Mouse (Mus musculus): Measurements from ENCODE around the gene Rasgef1b. TPM values are rescaled to one million over a fixed set of nuclear protein-coding genes. Genes with fewer than 3 reads are reported as not detected.

Rasgef1b gene
- polyA plus RNA-seq, 1 experiment from 2014 or later, result 7.8 TPM

DNA sequence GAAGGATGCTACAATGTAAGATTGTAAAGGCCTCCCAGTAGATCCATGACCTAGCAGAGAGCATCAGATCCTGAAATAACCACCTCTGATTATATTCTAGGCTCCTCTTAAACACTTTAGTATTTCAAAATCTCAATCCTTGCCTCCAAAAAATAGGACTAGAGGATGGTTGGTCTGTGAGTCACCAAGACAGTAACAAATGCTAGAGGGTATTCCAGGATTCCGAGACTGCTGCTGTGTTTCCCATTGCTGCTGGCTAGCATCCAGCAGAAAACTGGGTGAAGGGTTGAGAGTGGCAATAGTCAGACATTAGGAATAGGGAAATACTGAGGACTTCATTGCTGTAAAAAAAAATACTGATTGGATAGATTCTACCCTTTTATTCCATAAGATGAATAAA is 457.3 kb downstream of the Rasgef1b start:
- Histone ChIP-seq H3K4me2 (replicated peaks; ENCODE audit: low read depth, low read length) (no peak overlapping the region), H3K4me3 (ENCODE audit: low read length) (no peak overlapping the region), H3K36me3 (ENCODE audit: insufficient read depth, low read length) (no peaks in the 10 kb centered on the region), H3K4me1 (ENCODE audit: insufficient read depth, low read length) (no peaks in the 10 kb centered on the region), H3K9me3 (ENCODE audit: low read length) (no peaks in the 10 kb centered on the region), H3K27me3 (ENCODE audit: insufficient read depth, low read length) (no peaks in the 10 kb centered on the region), H3K9ac (replicated peaks; ENCODE audit: low read length) (no peak overlapping the region), H3K27ac (ENCODE audit: low read length) (no peak overlapping the region)
- 68% methylated on average over 1 of the region's 1 CpGs for WGBS
- ATAC-seq (ENCODE audit: low FRiP score, low TSS enrichment), result no peak

- no peaks in the 10 kb centered on the region for H3K9me3 ChIP-seq (ENCODE audit: low read length)
- no peaks in the 10 kb centered on the region for H3K36me3 ChIP-seq (ENCODE audit: insufficient read depth, low read length)
- no peak overlapping the region for H3K4me2 ChIP-seq (replicated peaks; ENCODE audit: low read depth, low read length)
- WGBS, result 75% methylated on average over 2 of the region's 2 CpGs
- H3K4me1 ChIP-seq (ENCODE audit: insufficient read depth, low read length), result no peaks in the 10 kb centered on the region
- no peak overlapping the region for H3K9ac ChIP-seq (replicated peaks; ENCODE audit: low read length)
- ATAC-seq (ENCODE audit: low FRiP score, low TSS enrichment), result no peak
- H3K4me3 ChIP-seq (ENCODE audit: low read length), result no peak overlapping the region
- H3K27ac ChIP-seq (ENCODE audit: low read length), result no peak overlapping the region
- H3K27me3 ChIP-seq (ENCODE audit: insufficient read depth, low read length), result no peaks in the 10 kb centered on the region
Measured at GRCm38 (mm10) chr5:99269131-99269530, 459.7 kb downstream of the Rasgef1b start.

DNA sequence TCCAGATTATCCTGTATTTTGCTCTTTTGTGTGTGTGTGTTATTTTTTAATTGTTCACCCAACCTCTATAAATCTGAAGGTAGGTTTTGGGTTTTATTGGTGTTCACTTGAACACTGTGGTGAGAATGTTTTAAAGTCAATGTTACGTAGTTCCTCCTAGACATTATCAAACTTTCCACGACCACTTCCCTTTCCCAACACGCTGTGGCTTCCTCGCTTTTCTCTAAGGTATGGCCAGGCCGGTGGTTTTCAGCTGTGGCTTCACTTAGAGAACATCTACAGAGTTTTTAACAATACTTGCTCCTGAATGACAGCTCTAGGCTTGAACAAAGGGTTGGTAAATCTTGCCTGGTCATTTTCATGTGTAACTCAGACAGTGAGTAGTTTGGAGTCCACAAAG is 461.5 kb downstream of the Rasgef1b start:
- no peaks in the 10 kb centered on the region for H3K9me3 ChIP-seq (ENCODE audit: low read length)
- H3K4me1 ChIP-seq (ENCODE audit: insufficient read depth, low read length), result no peaks in the 10 kb centered on the region
- no peak overlapping the region for H3K4me2 ChIP-seq (replicated peaks; ENCODE audit: low read depth, low read length)
- no peak overlapping the region for H3K4me3 ChIP-seq (ENCODE audit: low read length)
- H3K27me3 ChIP-seq (ENCODE audit: insufficient read depth, low read length), result no peaks in the 10 kb centered on the region
- no peak overlapping the region for H3K27ac ChIP-seq (ENCODE audit: low read length)
- no peak for ATAC-seq (ENCODE audit: low FRiP score, low TSS enrichment)
- no peaks in the 10 kb centered on the region for H3K36me3 ChIP-seq (ENCODE audit: insufficient read depth, low read length)
- 84% methylated on average over 5 of the region's 5 CpGs for WGBS
- no peak overlapping the region for H3K9ac ChIP-seq (replicated peaks; ENCODE audit: low read length)

DNA sequence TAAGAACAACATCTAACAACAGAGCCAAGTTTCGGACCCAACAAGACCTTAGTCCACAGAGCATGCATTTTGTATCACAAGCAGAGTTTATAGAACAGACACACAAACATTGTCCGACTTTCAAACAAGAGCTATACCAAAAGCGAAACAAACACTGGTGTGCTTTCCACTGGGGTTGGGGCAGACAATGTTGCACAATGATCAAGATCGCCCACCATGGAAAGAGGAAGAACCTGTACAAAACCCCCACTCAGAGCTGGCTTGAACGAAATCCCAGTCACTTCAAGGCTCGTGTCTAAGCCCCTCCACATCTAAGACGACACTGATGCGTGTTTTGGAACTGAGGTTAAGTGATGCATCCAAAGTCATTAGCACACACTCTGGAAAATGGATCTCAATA is 462.6 kb downstream of the Rasgef1b start:
- 88% methylated on average over 8 of the region's 8 CpGs for WGBS
- no peak overlapping the region for H3K27ac ChIP-seq (ENCODE audit: low read length)
- no peak overlapping the region for H3K4me2 ChIP-seq (replicated peaks; ENCODE audit: low read depth, low read length)
- H3K4me3 ChIP-seq (ENCODE audit: low read length), result no peak overlapping the region
- no peaks in the 10 kb centered on the region for H3K27me3 ChIP-seq (ENCODE audit: insufficient read depth, low read length)
- no peak for ATAC-seq (ENCODE audit: low FRiP score, low TSS enrichment)
- H3K9me3 ChIP-seq (ENCODE audit: low read length), result no peaks in the 10 kb centered on the region
- H3K4me1 ChIP-seq (ENCODE audit: insufficient read depth, low read length), result no peaks in the 10 kb centered on the region
- H3K9ac ChIP-seq (replicated peaks; ENCODE audit: low read length), result no peak overlapping the region
- H3K36me3 ChIP-seq (ENCODE audit: insufficient read depth, low read length), result no peaks in the 10 kb centered on the region

GRCm38 (mm10) chr5:99262197-99262920 is 466.5 kb downstream of the Rasgef1b start:
- Histone ChIP-seq H3K36me3 (ENCODE audit: insufficient read depth, low read length) (no peaks in the 10 kb centered on the region), H3K4me1 (ENCODE audit: insufficient read depth, low read length) (no peaks in the 10 kb centered on the region), H3K9me3 (ENCODE audit: low read length) (no peaks in the 10 kb centered on the region), H3K4me3 (ENCODE audit: low read length) (no peak overlapping the region), H3K27ac (ENCODE audit: low read length) (0 out of 2 replicates have a peak overlapping the region, but pooled peaks have one; percentile 19), H3K9ac (replicated peaks; ENCODE audit: low read length) (no peak overlapping the region), H3K4me2 (replicated peaks; ENCODE audit: low read depth, low read length) (no peak overlapping the region), H3K27me3 (ENCODE audit: insufficient read depth, low read length) (no peaks in the 10 kb centered on the region)
- ATAC-seq (ENCODE audit: low FRiP score, low TSS enrichment), result no peak
- WGBS, result 70% methylated on average over 6 of the region's 6 CpGs

DNA sequence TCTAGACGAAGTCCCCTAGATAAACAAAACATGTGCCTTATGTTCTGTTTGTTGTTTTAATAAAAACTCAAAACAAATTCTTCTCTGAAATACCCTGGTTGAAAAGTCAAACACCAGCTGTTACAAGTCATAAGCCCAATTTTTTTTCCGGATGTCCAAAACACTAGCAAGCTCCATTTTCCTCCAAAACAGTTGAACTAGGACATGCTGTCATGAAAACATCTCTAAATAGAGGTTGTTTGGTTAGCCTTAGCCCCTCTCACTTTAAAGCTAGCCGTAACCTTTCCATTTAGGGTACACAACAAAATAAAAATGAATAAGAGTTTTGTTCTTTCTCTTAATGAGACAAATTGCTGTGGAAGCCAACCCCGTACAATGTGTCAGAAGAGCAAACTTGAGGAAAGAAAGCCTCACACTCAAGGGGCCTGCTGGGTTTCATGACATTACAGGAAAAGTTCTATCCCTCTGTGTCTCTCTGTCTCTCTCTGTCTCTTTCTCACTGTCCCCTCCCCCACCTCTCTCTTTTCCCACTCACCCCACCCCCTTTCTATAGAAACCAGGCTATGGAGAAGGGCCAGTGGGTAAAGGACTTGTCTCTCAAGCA is 467.6 kb downstream of the Rasgef1b start:
- Histone ChIP-seq H3K9me3 (ENCODE audit: low read length) (no peaks in the 10 kb centered on the region), H3K27me3 (ENCODE audit: insufficient read depth, low read length) (no peaks in the 10 kb centered on the region), H3K9ac (replicated peaks; ENCODE audit: low read length) (no peak overlapping the region), H3K36me3 (ENCODE audit: insufficient read depth, low read length) (no peaks in the 10 kb centered on the region), H3K27ac (ENCODE audit: low read length) (peak overlapping the region; percentile 55; the same call in 1 of the 2 replicates), H3K4me3 (ENCODE audit: low read length) (no peak overlapping the region), H3K4me2 (replicated peaks; ENCODE audit: low read depth, low read length) (no peak overlapping the region), H3K4me1 (ENCODE audit: insufficient read depth, low read length) (no peaks in the 10 kb centered on the region)
- ATAC-seq (ENCODE audit: low FRiP score, low TSS enrichment), result peak; percentile 49; the same call in 1 of the 2 replicates
- 73% methylated on average over 4 of the region's 4 CpGs for WGBS

DNA sequence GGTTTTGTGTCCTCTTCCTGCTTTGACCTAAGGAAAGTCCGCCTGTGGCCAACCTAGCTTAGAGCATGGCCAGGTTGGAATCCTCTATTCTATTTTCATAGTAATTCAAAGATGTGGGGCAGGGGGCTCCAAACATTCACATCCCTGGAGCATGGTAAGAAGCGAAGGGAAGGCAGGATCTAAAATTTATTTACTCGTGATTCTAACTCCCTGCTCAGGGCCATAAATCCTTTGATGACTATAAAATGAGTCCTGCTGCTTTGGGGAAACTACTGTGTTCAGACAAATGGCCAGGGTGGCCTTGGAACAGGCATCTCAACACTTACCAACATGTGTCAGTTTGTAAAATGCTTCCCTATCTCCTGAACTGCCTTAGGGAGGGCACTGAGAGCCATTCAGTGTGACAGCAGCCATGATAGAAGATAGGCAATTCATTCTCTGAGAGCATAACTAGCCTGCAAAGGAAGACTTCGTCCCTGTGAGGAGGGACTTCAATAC is 470.8 kb downstream of the Rasgef1b start:
- no peak overlapping the region for H3K27ac ChIP-seq (ENCODE audit: low read length)
- H3K36me3 ChIP-seq (ENCODE audit: insufficient read depth, low read length), result no peaks in the 10 kb centered on the region
- H3K4me3 ChIP-seq (ENCODE audit: low read length), result no peak overlapping the region
- H3K4me2 ChIP-seq (replicated peaks; ENCODE audit: low read depth, low read length), result no peak overlapping the region
- no peak for ATAC-seq (ENCODE audit: low FRiP score, low TSS enrichment)
- no peaks in the 10 kb centered on the region for H3K4me1 ChIP-seq (ENCODE audit: insufficient read depth, low read length)
- no peaks in the 10 kb centered on the region for H3K9me3 ChIP-seq (ENCODE audit: low read length)
- 47% methylated on average over 4 of the region's 4 CpGs for WGBS
- H3K9ac ChIP-seq (replicated peaks; ENCODE audit: low read length), result no peak overlapping the region
- H3K27me3 ChIP-seq (ENCODE audit: insufficient read depth, low read length), result no peaks in the 10 kb centered on the region

- Histone ChIP-seq H3K4me2 (replicated peaks; ENCODE audit: low read depth, low read length) (peak overlapping the region; percentile 85), H3K4me1 (ENCODE audit: insufficient read depth, low read length) (peaks cover 22% of the 10 kb centered on the region), H3K4me3 (ENCODE audit: low read length) (peak overlapping the region; percentile 79), H3K27ac (ENCODE audit: low read length) (peak overlapping the region; percentile 76), H3K9ac (replicated peaks; ENCODE audit: low read length) (peak overlapping the region; percentile 79), H3K9me3 (ENCODE audit: low read length) (no peaks in the 10 kb centered on the region), H3K27me3 (ENCODE audit: insufficient read depth, low read length) (0 out of 2 replicates have a peak, but pooled peaks cover 3% of the 10 kb centered on the region), H3K36me3 (ENCODE audit: insufficient read depth, low read length) (no peaks in the 10 kb centered on the region)
- WGBS, result 0% methylated on average over 77 of the region's 78 CpGs
- ATAC-seq (ENCODE audit: low FRiP score, low TSS enrichment), result peak; percentile 95
Measured at GRCm38 (mm10) chr5:99252203-99253135, 476.4 kb downstream of the Rasgef1b start.

DNA sequence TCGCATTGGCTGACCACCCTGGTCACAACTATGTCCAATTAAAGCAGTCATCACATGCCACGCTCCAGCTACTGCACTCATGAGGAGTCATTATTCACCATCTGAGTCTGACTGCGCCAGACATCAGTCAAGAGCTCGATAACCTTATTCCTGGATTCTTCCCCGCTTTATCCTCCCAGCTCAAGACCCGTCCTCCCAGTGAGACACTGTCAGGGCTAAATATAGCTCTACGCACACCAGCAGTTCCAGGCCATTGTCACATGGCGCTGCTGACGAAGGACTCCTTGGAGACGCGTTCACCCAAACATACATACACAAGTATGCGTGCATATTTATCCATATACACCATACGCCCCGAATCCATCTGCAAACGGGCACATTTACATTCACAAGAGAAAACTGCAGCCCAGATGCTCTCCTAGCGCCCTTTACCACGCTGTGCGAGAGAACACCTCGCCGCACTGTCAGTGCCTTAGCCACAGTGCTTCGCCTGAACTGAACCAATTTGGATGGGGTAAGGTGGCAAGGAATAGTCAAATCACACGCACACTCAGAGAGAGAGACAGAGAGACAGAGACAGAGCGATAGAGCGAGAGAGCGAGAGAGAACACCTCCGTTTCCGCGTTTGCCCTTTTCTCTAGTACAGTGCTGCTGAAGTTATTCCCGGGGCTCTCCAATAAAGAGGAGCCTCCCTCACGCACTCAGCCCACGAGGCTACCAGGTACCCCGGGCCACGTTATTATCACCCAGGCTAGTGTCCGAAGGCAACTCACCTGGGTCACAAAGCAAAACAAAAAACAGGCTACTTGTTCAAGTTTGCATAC is 477.3 kb downstream of the Rasgef1b start:
- peaks cover 22% of the 10 kb centered on the region for H3K4me1 ChIP-seq (ENCODE audit: insufficient read depth, low read length)
- peak overlapping the region; percentile 79 for H3K4me3 ChIP-seq (ENCODE audit: low read length)
- H3K27ac ChIP-seq (ENCODE audit: low read length), result peak overlapping the region; percentile 76
- H3K27me3 ChIP-seq (ENCODE audit: insufficient read depth, low read length), result 0 out of 2 replicates have a peak, but pooled peaks cover 3% of the 10 kb centered on the region
- peak overlapping the region; percentile 85 for H3K4me2 ChIP-seq (replicated peaks; ENCODE audit: low read depth, low read length)
- no peaks in the 10 kb centered on the region for H3K36me3 ChIP-seq (ENCODE audit: insufficient read depth, low read length)
- no peaks in the 10 kb centered on the region for H3K9me3 ChIP-seq (ENCODE audit: low read length)
- ATAC-seq (ENCODE audit: low FRiP score, low TSS enrichment), result 0 out of 2 replicates have a peak, but pooled peaks have one; percentile 11
- 4% methylated on average over 34 of the region's 34 CpGs for WGBS
- peak overlapping the region; percentile 79 for H3K9ac ChIP-seq (replicated peaks; ENCODE audit: low read length)
